8 mouse cellular contexts compared by ENCODE assay signal in the genomic region with DNA sequence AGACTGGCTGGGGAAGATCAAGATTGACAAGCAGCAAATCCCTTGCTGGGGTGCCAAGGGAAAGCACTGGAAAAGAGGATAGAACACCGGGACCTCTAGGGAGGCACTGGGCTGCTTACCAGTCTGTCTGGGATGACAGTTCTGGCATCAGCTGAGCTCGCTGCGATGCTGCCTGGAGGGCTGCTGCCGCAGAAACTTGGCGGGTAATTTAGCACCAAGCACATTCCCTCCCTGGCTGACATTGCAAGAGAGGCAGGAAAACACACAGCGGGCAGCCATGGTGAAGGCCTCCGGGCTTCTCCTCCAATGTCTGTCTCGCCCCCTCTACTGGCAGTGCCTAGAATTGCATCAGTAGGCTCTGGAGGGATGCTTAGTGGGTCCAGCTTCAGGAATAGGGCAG. TPM values are rescaled to one million over a fixed set of nuclear protein-coding genes. Genes with fewer than 3 reads are reported as not detected.
DNase-seq lines count a peak whose midpoint lies in the region; ATAC-seq and TF ChIP-seq lines count a peak whose summit lies in the region.

No protein-coding gene starts in this region.

- peak; percentile 72 for DNase-seq in 416B (ENCODE audit: low read depth)
- peak; percentile 7 to 68 for DNase-seq in adrenal gland, postnatal 4 days (ENCODE audit: low spot score in 2 of 2)
- peak; percentile 86 for DNase-seq in heart, embryonic 10.5 days (ENCODE audit: low spot score)
- DNase-seq in limb, embryonic 14.5 days (ENCODE audit: low spot score), result peak; percentile 75

- H3K27ac ChIP-seq in embryonic facial prominence, embryonic 15.5 days (replicated peaks), result no peak overlapping the region
- peak overlapping the region; percentile 79 for H3K27ac ChIP-seq in heart, embryonic 10.5 days
- H3K27ac ChIP-seq in kidney, embryonic 14.5 days (ENCODE audit: low read depth, low read length), result no peak overlapping the region
- H3K27ac ChIP-seq in limb, embryonic 14.5 days (replicated peaks; ENCODE audit: low read depth, low read length), result no peak overlapping the region
- H3K27ac ChIP-seq in stomach, embryonic 14.5 days (ENCODE audit: low read length), result no peak overlapping the region

- no peaks in the 10 kb centered on the region for H3K9me3 ChIP-seq in embryonic facial prominence, embryonic 15.5 days (replicated peaks)
- no peaks in the 10 kb centered on the region for H3K9me3 ChIP-seq in heart, embryonic 10.5 days
- no peaks in the 10 kb centered on the region for H3K9me3 ChIP-seq in kidney, embryonic 14.5 days (ENCODE audit: control insufficient read depth, low read length)
- no peaks in the 10 kb centered on the region for H3K9me3 ChIP-seq in limb, embryonic 14.5 days (ENCODE audit: control insufficient read depth, low read length)
- no peaks in the 10 kb centered on the region for H3K9me3 ChIP-seq in stomach, embryonic 14.5 days (ENCODE audit: control insufficient read depth, low read depth, low read length)

- ATAC-seq in embryonic facial prominence, embryonic 15.5 days (ENCODE audit: insufficient number of reproducible peaks, low FRiP score, low TSS enrichment, low read depth), result peak; percentile 76; the same call in 1 of the 2 replicates
- ATAC-seq in kidney, embryonic 14.5 days (ENCODE audit: low FRiP score, low TSS enrichment), result peak; percentile 81
- peak; percentile 55; the same call in 1 of the 2 replicates for ATAC-seq in limb, embryonic 14.5 days (ENCODE audit: low FRiP score, low read depth)
- peak; percentile 67; the same call in 1 of the 2 replicates for ATAC-seq in stomach, embryonic 14.5 days (ENCODE audit: insufficient number of reproducible peaks, insufficient read depth, low FRiP score, low read depth)

- peak overlapping the region; percentile 46 for H3K4me2 ChIP-seq in embryonic facial prominence, embryonic 15.5 days (replicated peaks)
- peak overlapping the region; percentile 32; the same call in 1 of the 2 replicates for H3K4me2 ChIP-seq in kidney, embryonic 14.5 days (replicated peaks; ENCODE audit: low read depth, low read length)
- peak overlapping the region; percentile 37; the same call in 1 of the 2 replicates for H3K4me2 ChIP-seq in limb, embryonic 14.5 days (replicated peaks; ENCODE audit: low read depth, low read length, severe bottlenecking)
- peak overlapping the region; percentile 44 for H3K4me2 ChIP-seq in myocyte (ENCODE audit: low read depth)
- H3K4me2 ChIP-seq in stomach, embryonic 14.5 days (replicated peaks; ENCODE audit: low read depth, low read length), result peak overlapping the region; percentile 15; the same call in 1 of the 2 replicates

- H3K9ac ChIP-seq in embryonic facial prominence, embryonic 15.5 days, result no peak overlapping the region
- no peak overlapping the region for H3K9ac ChIP-seq in kidney, embryonic 14.5 days (ENCODE audit: low read depth, low read length)
- no peak overlapping the region for H3K9ac ChIP-seq in limb, embryonic 14.5 days (ENCODE audit: low read depth, low read length, severe bottlenecking)
- H3K9ac ChIP-seq in stomach, embryonic 14.5 days (replicated peaks; ENCODE audit: low read depth, low read length), result no peak overlapping the region

- H3K27me3 ChIP-seq in embryonic facial prominence, embryonic 15.5 days, result no peaks in the 10 kb centered on the region
- no peaks in the 10 kb centered on the region for H3K27me3 ChIP-seq in heart, embryonic 10.5 days (ENCODE audit: insufficient read depth, poor library complexity, severe bottlenecking)
- no peaks in the 10 kb centered on the region for H3K27me3 ChIP-seq in kidney, embryonic 14.5 days (ENCODE audit: control insufficient read depth, insufficient read depth, low read length)
- no peaks in the 10 kb centered on the region for H3K27me3 ChIP-seq in limb, embryonic 14.5 days (ENCODE audit: control insufficient read depth, insufficient read depth, low read length)
- H3K27me3 ChIP-seq in myocyte (ENCODE audit: control insufficient read depth, insufficient read depth, insufficient read length), result no peaks in the 10 kb centered on the region
- H3K27me3 ChIP-seq in stomach, embryonic 14.5 days (ENCODE audit: control insufficient read depth, insufficient read depth, low read length), result no peaks in the 10 kb centered on the region

- H3K4me1 ChIP-seq in embryonic facial prominence, embryonic 15.5 days, result 0 out of 2 replicates have a peak, but pooled peaks cover 6% of the 10 kb centered on the region
- peaks cover 10% of the 10 kb centered on the region; the same call in 1 of the 2 replicates for H3K4me1 ChIP-seq in heart, embryonic 10.5 days
- no peaks in the 10 kb centered on the region for H3K4me1 ChIP-seq in kidney, embryonic 14.5 days (ENCODE audit: control insufficient read depth, insufficient read depth, low read length)
- peaks cover 4% of the 10 kb centered on the region for H3K4me1 ChIP-seq in limb, embryonic 14.5 days (ENCODE audit: control insufficient read depth, insufficient read depth, low read length)
- H3K4me1 ChIP-seq in stomach, embryonic 14.5 days (ENCODE audit: control insufficient read depth, insufficient read depth, low read length), result no peaks in the 10 kb centered on the region

- TF ChIP-seq POLR2A in limb, embryonic 14.5 days (IDR thresholded peaks at IDR 0.05; ENCODE audit: borderline replicate concordance, extremely low read depth, insufficient read depth, insufficient read length), result no peak
- no peak for TF ChIP-seq POLR2A in myocyte (IDR thresholded peaks at IDR 0.05; ENCODE audit: insufficient read length, low read depth)

- no peak overlapping the region; the same call in 1 of the 2 replicates for H3K4me3 ChIP-seq in embryonic facial prominence, embryonic 15.5 days (replicated peaks)
- peak overlapping the region; percentile 40 for H3K4me3 ChIP-seq in heart, embryonic 10.5 days
- no peak overlapping the region for H3K4me3 ChIP-seq in kidney, embryonic 14.5 days (ENCODE audit: low read length)
- H3K4me3 ChIP-seq in limb, embryonic 14.5 days (replicated peaks; ENCODE audit: low read length), result no peak overlapping the region; the same call in 1 of the 2 replicates
- no peak overlapping the region for H3K4me3 ChIP-seq in myocyte
- H3K4me3 ChIP-seq in stomach, embryonic 14.5 days (ENCODE audit: low read depth, low read length), result no peak overlapping the region

- H3K79me2 ChIP-seq in myocyte (ENCODE audit: control insufficient read depth, insufficient read depth), result no peaks in the 10 kb centered on the region

- no peak overlapping the region for H3ac ChIP-seq in myocyte (ENCODE audit: control insufficient read depth, insufficient read length)

- H3K36me3 ChIP-seq in embryonic facial prominence, embryonic 15.5 days, result no peaks in the 10 kb centered on the region
- no peaks in the 10 kb centered on the region for H3K36me3 ChIP-seq in heart, embryonic 10.5 days
- H3K36me3 ChIP-seq in kidney, embryonic 14.5 days (ENCODE audit: control insufficient read depth, insufficient read depth, low read length), result no peaks in the 10 kb centered on the region
- H3K36me3 ChIP-seq in limb, embryonic 14.5 days (ENCODE audit: control insufficient read depth, insufficient read depth, low read length), result no peaks in the 10 kb centered on the region
- no peaks in the 10 kb centered on the region for H3K36me3 ChIP-seq in myocyte (ENCODE audit: control insufficient read depth, insufficient read depth)
- no peaks in the 10 kb centered on the region for H3K36me3 ChIP-seq in stomach, embryonic 14.5 days (ENCODE audit: control insufficient read depth, insufficient read depth, low read length)

- WGBS in embryonic facial prominence, embryonic 15.5 days, result 4% methylated on average over 8 of the region's 8 CpGs
- WGBS in heart, embryonic 10.5 days, result 3% methylated on average over 8 of the region's 8 CpGs
- WGBS in kidney, embryonic 14.5 days, result 7% methylated on average over 8 of the region's 8 CpGs
- 5% methylated on average over 8 of the region's 8 CpGs for WGBS in limb, embryonic 14.5 days
- 7% methylated on average over 8 of the region's 8 CpGs for WGBS in stomach, embryonic 14.5 days

TF ChIP-seq in myocyte, 11 proteins besides CTCF, POLR2A, EP300 and RAD21:
- TF ChIP-seq MAX (IDR thresholded peaks at IDR 0.05; ENCODE audit: low read depth), result no peak
- no peak for TF ChIP-seq CEBPB (IDR thresholded peaks at IDR 0.05; ENCODE audit: insufficient read depth, poor library complexity, severe bottlenecking)
- TF ChIP-seq MYOD1 (IDR thresholded peaks at IDR 0.05; ENCODE audit: control insufficient read depth in 1 of 3, insufficient read length in 2 of 3, low read depth in 2 of 3), result no peak
- no peak for TF ChIP-seq TCF3 (IDR thresholded peaks at IDR 0.05; ENCODE audit: insufficient read length, low read depth)
- TF ChIP-seq TCF12 (IDR thresholded peaks at IDR 0.05; ENCODE audit: insufficient read depth, poor library complexity, severe bottlenecking), result no peak
- no peak for TF ChIP-seq REST (IDR thresholded peaks at IDR 0.05; ENCODE audit: insufficient read depth, insufficient read length)
- TF ChIP-seq MYOG (IDR thresholded peaks at IDR 0.05; ENCODE audit: control insufficient read depth in 1 of 3, insufficient read depth in 1 of 3, insufficient read length in 2 of 3, low read depth in 2 of 3), result no peak
- no peak for TF ChIP-seq POLR2AphosphoS2 (IDR thresholded peaks at IDR 0.05; ENCODE audit: insufficient read length, low read depth)
- TF ChIP-seq USF1 (IDR thresholded peaks at IDR 0.05; ENCODE audit: low read depth), result no peak
- TF ChIP-seq E2F4 (IDR thresholded peaks at IDR 0.05; ENCODE audit: insufficient read depth), result no peak
- no peak for TF ChIP-seq SRF (IDR thresholded peaks at IDR 0.05; ENCODE audit: control insufficient read depth, insufficient read length, low read depth)

RNA-seq across cellular contexts. Expression of gene Slc35b3, which starts 51.0 kb away (rescaled TPM):
- total RNA-seq in adrenal gland, postnatal 4 days (2021), result 10 to 100 TPM; 33.3 to 38.7 TPM
- 35.4 and 38.2 TPM in 2 replicates for polyA plus RNA-seq in embryonic facial prominence, embryonic 15.5 days (2015; fragmentation: Nextera tagmentation; extraction: Ambion mirVana)
- polyA plus RNA-seq in heart, embryonic 10.5 days (2016; fragmentation: Nextera tagmentation; extraction: Ambion mirVana), result 23.0 and 28.0 TPM in 2 replicates
- 43.2 and 50.4 TPM in 2 replicates for polyA plus RNA-seq in kidney, embryonic 14.5 days (2014; fragmentation: Nextera tagmentation; extraction: Ambion mirVana)
- polyA plus RNA-seq in limb, embryonic 14.5 days (2012; rRNA removed), result 43.2 and 45.5 TPM in 2 replicates
- 42.0 and 44.4 TPM in 2 replicates for polyA plus RNA-seq in limb, embryonic 14.5 days (2014; fragmentation: Nextera tagmentation; extraction: Ambion mirVana)
- polyA plus RNA-seq in myocyte (2012; fragmentation: generic; extraction: Trizol), result 10.1 TPM
- 52.3 and 53.2 TPM in 2 replicates for polyA plus RNA-seq in stomach, embryonic 14.5 days (2014; fragmentation: Nextera tagmentation; extraction: Ambion mirVana)
